Mouse (Mus musculus): ENCODE results near the gene Muc1. TPM values are rescaled to one million over a fixed set of nuclear protein-coding genes. Genes with fewer than 3 reads are reported as not detected.
A peak's percentile ranks its signal among the peaks of the same experiment; 100 is the strongest.

Gene Muc1
- polyA plus RNA-seq, 1 experiment from 2014 or later: 1.3 TPM

DNA sequence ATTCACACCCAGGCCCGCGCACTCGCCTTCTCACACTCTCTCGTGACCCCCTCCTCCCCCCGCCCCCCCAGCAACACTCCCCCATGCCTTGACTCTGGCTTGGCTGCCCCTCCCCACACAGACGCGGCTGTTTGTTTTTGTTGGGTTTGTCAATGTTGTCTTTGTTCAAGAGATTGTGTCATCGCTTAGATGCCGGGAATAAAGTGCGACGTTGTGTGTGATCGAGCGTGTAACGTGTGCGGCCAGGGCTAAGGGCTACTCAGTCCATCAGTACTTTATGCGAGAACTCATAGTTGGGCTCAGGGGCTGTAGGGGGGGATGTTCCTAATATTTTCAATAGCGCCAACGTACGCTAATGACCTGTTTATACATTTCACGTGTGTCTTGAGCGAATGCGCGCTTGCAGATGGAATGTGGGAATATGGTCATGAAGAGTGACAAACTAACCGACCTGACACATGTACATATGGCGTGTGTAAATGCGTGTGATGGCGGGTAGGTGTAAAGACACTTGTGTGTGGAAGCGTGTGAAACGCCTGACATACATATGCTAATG lies 51.3 kb downstream of the Muc1 start:
- Histone ChIP-seq H3K27ac (peak overlapping the region; percentile 35; the same call in 1 of the 2 replicates), H3K4me1 (peaks cover 30% of the 10 kb centered on the region), H3K9ac (peak overlapping the region; percentile 9), H3K4me3 (peak overlapping the region; percentile 40), H3K27me3 (replicated peaks) (peaks cover 27% of the 10 kb centered on the region), H3K4me2 (peak overlapping the region; percentile 64), H3K9me3 (no peaks in the 10 kb centered on the region), H3K36me3 (replicated peaks) (no peaks in the 10 kb centered on the region)
- under 1% methylated on average over 29 of the region's 29 CpGs for WGBS
- peak; percentile 21; the same call in 1 of the 2 replicates for ATAC-seq (replicated peaks)

DNA sequence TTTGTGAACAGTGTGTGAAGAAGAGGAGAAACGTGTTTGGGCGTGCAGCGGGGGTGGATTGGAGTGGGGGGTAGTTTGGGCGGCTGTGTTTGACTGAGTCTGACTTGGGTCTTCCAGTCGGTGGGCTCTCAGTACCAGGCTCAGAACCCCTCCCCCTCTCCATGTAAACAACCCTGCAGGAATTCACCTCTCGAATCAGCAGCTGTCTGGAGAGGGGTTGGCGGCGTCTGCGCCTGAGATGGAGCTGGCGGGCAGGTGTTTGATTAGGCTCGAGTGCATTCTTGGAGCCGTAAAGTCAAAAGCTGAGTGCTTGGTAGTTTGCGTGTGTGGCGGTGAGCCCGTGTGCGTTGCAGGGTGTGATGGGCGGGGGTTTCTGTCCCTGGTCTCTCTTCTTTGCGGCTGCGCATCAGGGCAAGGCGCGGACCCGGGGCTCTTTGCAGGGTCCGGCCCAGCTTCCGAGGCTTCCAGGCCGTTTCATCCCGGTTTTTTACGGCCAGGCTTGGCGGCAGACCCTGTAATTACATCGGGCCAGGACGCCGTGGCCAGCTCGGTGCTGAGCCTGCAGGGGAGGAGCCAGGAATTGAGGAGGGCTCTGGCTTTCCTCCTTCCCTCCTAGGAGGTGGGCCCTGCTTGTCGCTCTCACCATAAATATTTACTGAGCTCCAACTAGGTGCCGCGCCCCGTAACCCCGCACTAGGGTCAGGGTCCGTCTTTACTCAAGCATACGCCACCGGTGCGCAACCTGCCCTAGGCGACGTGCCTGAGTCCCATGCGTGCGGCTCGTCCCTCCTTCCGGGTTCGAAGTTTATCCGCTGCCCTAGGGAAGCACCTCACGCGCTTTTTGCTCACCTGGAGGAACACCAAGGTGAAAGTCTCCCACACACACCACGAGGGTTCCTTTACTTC lies 52.0 kb downstream of the Muc1 start, which contains the start of gene Efna1:
TSS of gene Efna1 (minus strand) at position 537 of the 906 bp plus-strand sequence.
- H3K4me3 ChIP-seq: peak within 1 kb of the TSS; percentile 40
- under 1% methylated on average over 52 of the region's 52 CpGs for whole genome bisulfite sequencing
- peak within 1 kb of the TSS; percentile 9 for H3K9ac ChIP-seq
- peaks cover 30% of the 10 kb centered on the region for H3K4me1 ChIP-seq
- H3K27me3 ChIP-seq (replicated peaks): peaks cover 27% of the 10 kb centered on the region
- no peaks in the 10 kb centered on the region for H3K9me3 ChIP-seq
- no peaks in the 10 kb centered on the region for H3K36me3 ChIP-seq (replicated peaks)
- H3K4me2 ChIP-seq: peak within 1 kb of the TSS; percentile 64
- H3K27ac ChIP-seq: no peak within 1 kb of the TSS
- ATAC-seq (replicated peaks): peak; percentile 32

DNA sequence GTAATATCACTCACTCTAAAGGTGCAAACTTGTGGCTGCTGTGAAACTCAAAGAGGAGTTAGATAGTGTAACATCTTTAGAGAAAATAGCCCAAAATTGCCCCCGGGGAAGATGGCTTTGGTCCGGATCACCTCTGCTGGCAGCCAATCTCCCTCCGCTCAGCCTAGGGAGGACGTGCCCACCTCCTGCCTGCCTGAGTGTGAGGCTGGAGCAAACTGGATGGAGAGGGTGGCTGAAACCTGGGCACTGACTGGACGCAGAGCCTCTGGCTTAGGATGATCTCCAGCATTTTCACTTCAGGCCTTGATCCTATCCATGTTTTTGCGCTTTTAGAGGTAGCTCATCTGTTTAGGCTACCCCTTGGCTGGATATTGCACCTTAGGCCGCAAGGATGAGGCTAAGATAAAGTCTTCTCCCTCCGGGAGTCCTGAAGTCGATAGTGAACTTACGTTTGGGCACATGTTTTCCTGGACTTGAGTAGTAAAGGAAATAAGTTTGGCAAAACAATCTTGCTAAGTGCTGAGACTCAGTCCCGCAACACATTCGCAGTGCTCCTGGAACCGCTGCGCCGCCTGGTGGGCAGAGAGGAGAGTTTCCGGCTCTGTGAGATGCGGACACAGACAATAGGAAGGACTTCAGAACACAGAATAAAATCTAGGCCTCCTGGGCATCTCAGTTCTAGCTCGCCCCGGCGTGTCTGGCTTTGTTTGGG lies 52.9 kb downstream of the Muc1 start:
- Histone ChIP-seq H3K9ac (peak overlapping the region; percentile 9; the same call in 1 of the 2 replicates), H3K36me3 (replicated peaks) (no peaks in the 10 kb centered on the region), H3K4me3 (peak overlapping the region; percentile 40), H3K4me2 (peak overlapping the region; percentile 64), H3K4me1 (peaks cover 30% of the 10 kb centered on the region), H3K27me3 (replicated peaks) (peaks cover 27% of the 10 kb centered on the region), H3K9me3 (no peaks in the 10 kb centered on the region), H3K27ac (no peak overlapping the region)
- WGBS: 13% methylated on average over 20 of the region's 20 CpGs
- ATAC-seq (replicated peaks): no peak

DNA sequence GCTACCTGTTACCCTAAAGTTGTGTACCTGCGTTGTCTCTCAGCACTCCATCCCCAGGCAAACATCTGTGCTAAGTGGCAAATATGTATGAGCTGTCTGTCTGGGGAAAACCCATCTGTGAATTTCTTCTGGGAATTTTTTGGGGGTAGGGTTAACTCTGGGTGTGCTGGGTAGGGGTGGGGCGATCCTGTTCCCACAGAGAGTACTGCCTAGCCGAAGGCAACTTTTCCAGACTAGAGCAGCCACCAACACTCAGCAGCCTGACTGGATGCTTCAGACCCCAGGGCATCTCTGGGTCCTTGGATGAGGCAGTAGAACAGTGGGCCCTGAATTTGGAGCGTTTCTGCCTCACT lies 53.4 kb downstream of the Muc1 start:
- ATAC-seq (replicated peaks): no peak
- WGBS: 18% methylated on average over 4 of the region's 4 CpGs
- no peak overlapping the region for H3K27ac ChIP-seq
- no peak overlapping the region for H3K4me3 ChIP-seq
- no peak overlapping the region for H3K9ac ChIP-seq
- H3K4me1 ChIP-seq: peaks cover 30% of the 10 kb centered on the region
- H3K9me3 ChIP-seq: no peaks in the 10 kb centered on the region
- no peak overlapping the region for H3K4me2 ChIP-seq
- peaks cover 26% of the 10 kb centered on the region for H3K27me3 ChIP-seq (replicated peaks)
- H3K36me3 ChIP-seq (replicated peaks): no peaks in the 10 kb centered on the region

MicroRNA genes within 50 kb of the gene (microRNA counts, 519-probe panel; counts per million panel counts)
- 2,457 counts per million, percentile 47 among the panel's probes with 10 or more counts for microRNA mmu-miR-92b

Small RNA genes within 50 kb of the gene (microRNA-seq; reads per million reads assigned to microRNA genes)
- gene Mir92b: 4,279 reads per million, percentile 91 among the genes with 10 or more reads in this experiment

Other genes with a start within 250 kb of the Muc1 start
- 111 and 113 TPM in 2 replicates for gene Rusc1, start 135.7 kb upstream of the Muc1 start, polyA plus RNA-seq (2015; fragmentation: Nextera tagmentation; extraction: Ambion mirVana)
- 0.11 TPM in 1 of 2 replicates, not detected in the other for gene Gm43738, start 128.0 kb upstream of the Muc1 start, polyA plus RNA-seq (2015; fragmentation: Nextera tagmentation; extraction: Ambion mirVana)
- 461 and 488 TPM in 2 replicates for gene Fdps, start 127.1 kb upstream of the Muc1 start, polyA plus RNA-seq (2015; fragmentation: Nextera tagmentation; extraction: Ambion mirVana)
- 0.05 and 0.14 TPM in 2 replicates for gene Pklr, start 92.9 kb upstream of the Muc1 start, polyA plus RNA-seq (2015; fragmentation: Nextera tagmentation; extraction: Ambion mirVana)
- 59.6 and 59.8 TPM in 2 replicates for gene Hcn3, start 68.9 kb upstream of the Muc1 start, polyA plus RNA-seq (2015; fragmentation: Nextera tagmentation; extraction: Ambion mirVana)
- 22.4 and 26.7 TPM in 2 replicates for gene Clk2, start 64.3 kb upstream of the Muc1 start, polyA plus RNA-seq (2015; fragmentation: Nextera tagmentation; extraction: Ambion mirVana)
- gene Scamp3, start 51.6 kb upstream of the Muc1 start, polyA plus RNA-seq (2015; fragmentation: Nextera tagmentation; extraction: Ambion mirVana): 144 and 146 TPM in 2 replicates
- 33.5 and 37.5 TPM in 2 replicates for gene Fam189b, start 45.9 kb upstream of the Muc1 start, polyA plus RNA-seq (2015; fragmentation: Nextera tagmentation; extraction: Ambion mirVana)
- 50.3 and 51.0 TPM in 2 replicates for gene Gba, start 26.1 kb upstream of the Muc1 start, polyA plus RNA-seq (2015; fragmentation: Nextera tagmentation; extraction: Ambion mirVana)
- gene Thbs3, start 13.9 kb upstream of the Muc1 start, polyA plus RNA-seq (2015; fragmentation: Nextera tagmentation; extraction: Ambion mirVana): 58.7 and 58.8 TPM in 2 replicates
- 159 and 161 TPM in 2 replicates for gene Mtx1, start 2.0 kb upstream of the Muc1 start, polyA plus RNA-seq (2015; fragmentation: Nextera tagmentation; extraction: Ambion mirVana)
- 177 and 185 TPM in 2 replicates for gene Krtcap2, start 16.9 kb downstream of the Muc1 start, polyA plus RNA-seq (2015; fragmentation: Nextera tagmentation; extraction: Ambion mirVana)
- gene Trim46, start 17.3 kb downstream of the Muc1 start, polyA plus RNA-seq (2015; fragmentation: Nextera tagmentation; extraction: Ambion mirVana): 95.9 and 97.9 TPM in 2 replicates
- 65.8 and 69.1 TPM in 2 replicates for gene Dpm3, start 30.3 kb downstream of the Muc1 start, polyA plus RNA-seq (2015; fragmentation: Nextera tagmentation; extraction: Ambion mirVana)
- gene Slc50a1, start 41.5 kb downstream of the Muc1 start, polyA plus RNA-seq (2015; fragmentation: Nextera tagmentation; extraction: Ambion mirVana): 31.4 and 37.5 TPM in 2 replicates
- gene Efna1, start 52.1 kb downstream of the Muc1 start, polyA plus RNA-seq (2015; fragmentation: Nextera tagmentation; extraction: Ambion mirVana): 8.0 and 10.2 TPM in 2 replicates
- 40.5 and 43.0 TPM in 2 replicates for gene Efna3, start 93.9 kb downstream of the Muc1 start, polyA plus RNA-seq (2015; fragmentation: Nextera tagmentation; extraction: Ambion mirVana)
- 4.3 and 5.8 TPM in 2 replicates for gene Efna4, start 109.0 kb downstream of the Muc1 start, polyA plus RNA-seq (2015; fragmentation: Nextera tagmentation; extraction: Ambion mirVana)
- 59.5 and 62.2 TPM in 2 replicates for gene Adam15, start 120.9 kb downstream of the Muc1 start, polyA plus RNA-seq (2015; fragmentation: Nextera tagmentation; extraction: Ambion mirVana)
- gene Dcst2, start 132.9 kb downstream of the Muc1 start, polyA plus RNA-seq (2015; fragmentation: Nextera tagmentation; extraction: Ambion mirVana): 0.14 and 0.17 TPM in 2 replicates
- gene Dcst1, start 136.2 kb downstream of the Muc1 start, polyA plus RNA-seq (2015; fragmentation: Nextera tagmentation; extraction: Ambion mirVana): 0.89 and 0.99 TPM in 2 replicates
- 0.59 and 0.64 TPM in 2 replicates for gene Zbtb7b, start 165.7 kb downstream of the Muc1 start, polyA plus RNA-seq (2015; fragmentation: Nextera tagmentation; extraction: Ambion mirVana)
- gene Lenep, start 173.7 kb downstream of the Muc1 start, polyA plus RNA-seq (2015; fragmentation: Nextera tagmentation; extraction: Ambion mirVana): 0.22 and 2.3 TPM in 2 replicates
- 35.9 and 36.5 TPM in 2 replicates for gene Flad1, start 182.8 kb downstream of the Muc1 start, polyA plus RNA-seq (2015; fragmentation: Nextera tagmentation; extraction: Ambion mirVana)
- 86.7 and 91.2 TPM in 2 replicates for gene Cks1b, start 189.3 kb downstream of the Muc1 start, polyA plus RNA-seq (2015; fragmentation: Nextera tagmentation; extraction: Ambion mirVana)
- gene Shc1, start 189.4 kb downstream of the Muc1 start, polyA plus RNA-seq (2015; fragmentation: Nextera tagmentation; extraction: Ambion mirVana): 17.2 and 19.8 TPM in 2 replicates
- 44.0 and 45.6 TPM in 2 replicates for gene Pygo2, start 201.2 kb downstream of the Muc1 start, polyA plus RNA-seq (2015; fragmentation: Nextera tagmentation; extraction: Ambion mirVana)
- 15.7 and 18.4 TPM in 2 replicates for gene Pbxip1, start 207.6 kb downstream of the Muc1 start, polyA plus RNA-seq (2015; fragmentation: Nextera tagmentation; extraction: Ambion mirVana)
- gene Pmvk, start 225.5 kb downstream of the Muc1 start, polyA plus RNA-seq (2015; fragmentation: Nextera tagmentation; extraction: Ambion mirVana): 123 and 132 TPM in 2 replicates